Mouse (Mus musculus) embryonic facial prominence, embryonic 12.5 days (tissue): ENCODE measurements around the gene Pdzrn3. TPM values are rescaled to one million over a fixed set of nuclear protein-coding genes. Genes with fewer than 3 reads are reported as not detected.

Experiments
- ATAC-seq: fragments of 200-750 bp; cut with Nextera tagmentation; 2 replicates; pipeline ENCODE4 v1.8.0; 2017; ENCODE audit not compliant: insufficient number of reproducible peaks, insufficient read depth, low FRiP score, low TSS enrichment
- H3K27ac ChIP-seq: fragments of 300-500 bp; sonication (generic); 2 replicates; pipeline ENCODE4 v1.5.1; 2016; ENCODE audit warnings: mild to moderate bottlenecking
- H3K27me3 ChIP-seq: fragments of 300-500 bp; sonication (generic); 2 replicates; pipeline ENCODE4 v1.6.1; 2016; ENCODE audit warnings: mild to moderate bottlenecking, moderate library complexity
- H3K36me3 ChIP-seq: fragments of 300-500 bp; sonication (generic); 2 replicates; pipeline ENCODE4 v1.6.1; 2016; ENCODE audit warnings: mild to moderate bottlenecking
- H3K4me1 ChIP-seq: fragments of 300-500 bp; sonication (generic); 2 replicates; pipeline ENCODE4 v1.6.1; 2016
- H3K4me2 ChIP-seq: fragments of 300-500 bp; sonication (generic); replicated peaks from 2 replicates; pipeline ENCODE4 v1.6.1; 2016; ENCODE audit warnings: mild to moderate bottlenecking, moderate library complexity
- H3K4me3 ChIP-seq: fragments of 300-500 bp; sonication (generic); 2 replicates; pipeline ENCODE4 v1.5.1; 2016; ENCODE audit warnings: mild to moderate bottlenecking
- H3K9ac ChIP-seq: fragments of 300-500 bp; sonication (generic); 2 replicates; pipeline ENCODE4 v1.6.1; 2016; ENCODE audit warnings: mild to moderate bottlenecking, moderate library complexity
- H3K9me3 ChIP-seq: fragments of 300-500 bp; sonication (generic); 2 replicates; pipeline ENCODE4 v1.6.1; 2016; ENCODE audit warnings: mild to moderate bottlenecking, moderate library complexity
- WGBS: fragments of 180-500 bp; shearing (Covaris S2); methylation state at CpG from one replicate; pipeline ENCODE4 v1.1.7; 2016; 5-methylcytosine and 5-hydroxymethylcytosine counted together
- polyA plus RNA-seq: library from polyadenylated mRNA; unstranded; fragments of >200 nt; fragmentation: Nextera tagmentation; extraction: Ambion mirVana; gene quantifications from 2 replicates; pipeline ENCODE4 v1.2.1, GENCODE M21; 2016

Gene Pdzrn3
- polyA plus RNA-seq, 1 experiment from 2014 or later: 17.3 TPM

DNA sequence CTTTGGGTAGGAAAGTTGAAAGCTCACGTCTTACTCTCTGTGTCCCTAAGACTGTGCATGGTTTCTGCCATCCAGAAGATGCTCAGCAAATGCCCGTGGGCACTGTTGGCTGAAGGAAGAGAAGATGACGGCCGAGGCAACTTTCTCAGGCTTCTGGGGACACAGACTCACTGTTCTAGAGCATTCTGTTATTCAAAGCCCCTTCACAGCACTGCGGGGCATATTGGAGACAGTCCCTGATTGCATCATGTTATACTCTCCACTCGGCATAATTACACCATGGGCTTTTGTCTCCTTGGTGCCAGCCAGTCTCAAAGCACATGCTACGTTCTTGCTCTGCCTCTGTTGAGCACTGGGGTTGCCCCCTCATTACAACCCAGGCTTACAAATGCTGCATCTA is 7.8 kb upstream of the Pdzrn3 start:
- H3K36me3 ChIP-seq: no peaks in the 10 kb centered on the region
- H3K4me3 ChIP-seq: no peak overlapping the region
- 60% methylated on average over 7 of the region's 7 CpGs for WGBS
- H3K4me2 ChIP-seq: no peak overlapping the region
- ATAC-seq: no peak
- H3K27me3 ChIP-seq: no peaks in the 10 kb centered on the region
- no peak overlapping the region for H3K27ac ChIP-seq
- no peaks in the 10 kb centered on the region for H3K4me1 ChIP-seq
- H3K9me3 ChIP-seq: no peaks in the 10 kb centered on the region
- no peak overlapping the region for H3K9ac ChIP-seq

DNA sequence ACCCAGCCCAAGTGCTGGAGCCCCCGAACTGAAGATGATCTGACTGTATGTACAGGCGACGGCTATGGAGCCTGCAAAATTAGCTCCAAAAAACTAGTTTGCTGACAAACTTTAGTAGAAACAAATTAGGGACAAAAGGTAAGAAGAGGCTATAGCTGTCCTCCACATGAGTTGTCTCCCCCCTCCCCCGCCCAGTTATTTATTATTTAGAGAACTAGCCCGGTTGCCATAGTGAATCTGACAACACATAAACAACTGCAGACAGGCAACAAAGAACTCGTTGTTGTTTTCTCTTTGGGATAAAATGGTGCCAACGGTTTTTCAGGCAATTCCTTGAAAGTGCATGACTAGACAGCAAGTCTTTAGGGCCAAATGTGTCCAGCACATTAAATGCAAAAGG is 7.3 kb upstream of the Pdzrn3 start:
- H3K27me3 ChIP-seq: no peaks in the 10 kb centered on the region
- no peak overlapping the region for H3K4me3 ChIP-seq
- no peaks in the 10 kb centered on the region for H3K9me3 ChIP-seq
- H3K4me1 ChIP-seq: no peaks in the 10 kb centered on the region
- no peak overlapping the region for H3K4me2 ChIP-seq
- H3K27ac ChIP-seq: no peak overlapping the region
- no peak overlapping the region for H3K9ac ChIP-seq
- ATAC-seq: no peak
- 75% methylated on average over 7 of the region's 7 CpGs for WGBS
- H3K36me3 ChIP-seq: no peaks in the 10 kb centered on the region

DNA sequence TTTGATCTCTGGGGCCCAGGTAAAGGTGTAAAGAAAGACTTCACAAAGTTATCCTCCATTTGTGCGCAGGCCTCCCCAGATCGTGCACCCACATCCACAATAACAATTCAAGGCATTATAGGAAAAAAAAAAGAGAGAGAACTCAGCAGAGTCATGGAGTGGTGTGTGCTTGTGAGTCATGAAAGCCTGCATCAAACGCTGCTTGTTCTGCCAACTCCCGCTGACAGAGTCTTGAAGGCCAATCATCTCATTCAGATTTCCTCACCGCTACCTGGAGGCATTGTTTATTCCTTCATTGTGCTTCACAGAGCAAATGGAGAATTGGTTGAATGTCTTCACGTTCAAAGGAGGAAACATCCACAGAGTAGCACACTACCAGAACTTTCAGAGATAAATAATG is 6.8 kb upstream of the Pdzrn3 start:
- no peak for ATAC-seq
- Histone ChIP-seq H3K9me3 (no peaks in the 10 kb centered on the region), H3K27me3 (no peaks in the 10 kb centered on the region), H3K4me3 (no peak overlapping the region), H3K36me3 (no peaks in the 10 kb centered on the region), H3K4me2 (no peak overlapping the region), H3K4me1 (no peaks in the 10 kb centered on the region), H3K9ac (no peak overlapping the region), H3K27ac (no peak overlapping the region)
- 76% methylated on average over 6 of the region's 6 CpGs for WGBS

DNA sequence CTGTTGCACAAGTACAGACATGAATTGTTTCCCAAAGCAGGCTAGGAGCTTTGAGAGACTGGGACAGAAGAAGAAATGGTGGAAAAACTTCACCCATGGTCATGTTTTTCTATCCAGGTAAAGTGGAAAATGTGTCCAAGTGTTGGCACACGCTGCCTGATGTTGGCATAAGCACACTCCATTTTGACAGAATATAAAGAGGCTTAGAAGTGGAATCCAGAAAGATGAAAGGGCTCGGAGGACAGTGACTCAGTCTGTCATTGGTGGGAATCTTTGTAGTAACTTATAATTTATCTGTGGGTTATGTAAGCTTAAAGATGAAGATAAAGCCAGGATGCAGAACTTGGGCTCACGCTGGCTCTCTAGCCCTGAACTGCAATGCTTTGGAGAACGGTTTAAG is 5.2 kb upstream of the Pdzrn3 start:
- 0 out of 2 replicates have a peak, but pooled peaks cover 2% of the 10 kb centered on the region for H3K4me1 ChIP-seq
- no peak overlapping the region for H3K4me3 ChIP-seq
- WGBS: 81% methylated on average over 4 of the region's 4 CpGs
- H3K27me3 ChIP-seq: no peaks in the 10 kb centered on the region
- no peaks in the 10 kb centered on the region for H3K36me3 ChIP-seq
- H3K27ac ChIP-seq: no peak overlapping the region
- no peak overlapping the region for H3K4me2 ChIP-seq
- H3K9me3 ChIP-seq: no peaks in the 10 kb centered on the region
- no peak for ATAC-seq
- no peak overlapping the region for H3K9ac ChIP-seq

DNA sequence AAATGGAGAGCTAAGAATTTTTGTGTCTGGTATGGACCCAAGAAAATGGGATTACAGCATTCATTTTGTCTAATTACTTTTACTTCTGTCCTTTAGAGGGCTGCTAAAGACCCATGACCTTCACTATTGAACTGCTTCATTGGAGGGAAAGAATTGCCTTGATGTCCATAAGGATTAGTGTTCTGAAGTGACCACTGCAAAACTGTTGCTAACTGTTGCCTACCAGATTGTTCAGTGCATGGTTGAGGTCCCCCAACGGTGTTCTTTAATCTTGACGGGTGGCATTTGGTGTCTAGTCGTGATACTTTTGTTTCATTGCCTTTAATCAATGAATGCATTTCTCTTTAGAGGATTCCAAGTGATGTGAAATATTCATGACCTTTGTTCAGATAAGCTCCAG is 1.8 kb upstream of the Pdzrn3 start:
- Histone ChIP-seq H3K4me2 (no peak overlapping the region), H3K9ac (no peak overlapping the region), H3K9me3 (no peaks in the 10 kb centered on the region), H3K4me1 (peaks cover 11% of the 10 kb centered on the region; the same call in 1 of the 2 replicates), H3K4me3 (no peak overlapping the region), H3K27ac (no peak overlapping the region), H3K36me3 (no peaks in the 10 kb centered on the region), H3K27me3 (no peaks in the 10 kb centered on the region)
- WGBS: 76% methylated on average over 3 of the region's 3 CpGs
- ATAC-seq: no peak

DNA sequence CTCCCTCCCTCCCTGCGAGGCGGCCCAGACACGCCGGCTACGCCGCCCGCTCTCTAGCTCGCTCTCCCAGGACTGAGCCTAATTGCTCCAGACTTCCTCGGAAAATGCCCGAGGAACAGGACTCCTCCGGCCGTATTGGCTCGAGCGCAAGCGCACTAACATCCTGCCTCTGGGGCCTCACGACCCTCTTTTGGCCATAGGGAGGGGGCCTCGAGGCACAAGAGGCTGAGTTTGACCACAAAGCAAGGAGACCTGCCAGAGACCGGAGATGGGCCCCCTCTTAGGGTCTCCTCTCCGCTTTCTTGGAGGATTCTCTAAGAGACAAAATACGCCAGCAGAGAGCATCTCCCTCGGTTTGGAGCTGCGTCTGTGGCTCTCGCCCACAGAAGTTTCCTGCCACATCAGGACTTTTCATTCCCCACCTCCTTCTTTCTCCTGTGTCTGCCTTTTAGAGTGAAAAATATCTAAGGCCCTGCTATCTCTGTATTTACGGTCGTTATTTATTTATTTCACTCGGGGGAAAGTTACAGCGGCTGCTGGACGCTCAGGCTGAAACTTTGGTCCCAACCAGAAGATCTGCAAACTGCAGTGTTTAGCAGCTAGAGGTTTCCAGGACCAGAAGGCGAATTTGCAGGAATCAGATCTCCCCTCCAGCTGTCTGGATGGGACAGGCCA is 375 bp upstream of the Pdzrn3 start:
- Histone ChIP-seq H3K27me3 (no peaks in the 10 kb centered on the region), H3K36me3 (0 out of 2 replicates have a peak, but pooled peaks cover 2% of the 10 kb centered on the region), H3K4me3 (peak overlapping the region; percentile 85), H3K4me2 (peak overlapping the region; percentile 84), H3K9me3 (no peaks in the 10 kb centered on the region), H3K27ac (peak overlapping the region; percentile 98), H3K4me1 (peaks cover 26% of the 10 kb centered on the region), H3K9ac (peak overlapping the region; percentile 86)
- WGBS: under 1% methylated on average over 29 of the region's 29 CpGs
- peak; percentile 91 for ATAC-seq

DNA sequence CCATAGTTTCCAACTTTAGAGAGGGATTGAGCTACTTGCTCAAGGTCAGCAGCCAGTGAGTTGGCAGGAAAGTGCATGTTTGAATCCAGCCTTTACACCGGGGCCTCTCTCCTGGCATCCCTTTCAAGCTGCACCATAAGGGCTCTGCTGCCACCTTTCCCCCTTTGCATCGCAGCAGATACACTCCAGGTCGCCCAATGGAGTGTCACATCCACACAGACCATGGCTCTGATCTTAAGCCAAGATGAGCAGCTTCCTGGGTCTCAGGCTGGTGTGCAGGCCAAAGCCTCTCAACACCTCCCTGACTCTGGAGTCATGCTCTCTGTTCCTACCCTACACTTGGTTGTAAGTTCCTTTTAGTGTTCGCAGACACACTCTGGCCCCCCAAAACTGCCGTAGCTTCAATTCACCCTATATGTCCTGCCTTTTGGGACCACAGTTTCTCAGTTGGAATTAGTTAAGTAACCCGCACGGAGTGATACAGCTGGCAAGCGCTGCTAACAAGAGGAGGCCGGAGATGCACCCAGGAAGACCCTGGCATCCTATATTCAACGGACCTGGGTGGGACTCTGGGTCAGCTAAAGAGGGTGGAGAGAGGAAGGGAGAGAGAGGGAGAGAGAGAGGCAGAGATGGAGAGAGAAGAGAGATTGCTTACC is 1.1 kb downstream of the Pdzrn3 start:
- Histone ChIP-seq H3K36me3 (0 out of 2 replicates have a peak, but pooled peaks cover 7% of the 10 kb centered on the region), H3K4me3 (peak overlapping the region; percentile 85), H3K9me3 (no peaks in the 10 kb centered on the region), H3K27me3 (no peaks in the 10 kb centered on the region), H3K4me2 (peak overlapping the region; percentile 84), H3K27ac (peak overlapping the region; percentile 98), H3K9ac (peak overlapping the region; percentile 86), H3K4me1 (peaks cover 36% of the 10 kb centered on the region)
- ATAC-seq: peak; percentile 22; the same call in 1 of the 2 replicates
- WGBS: under 1% methylated on average over 10 of the region's 10 CpGs

DNA sequence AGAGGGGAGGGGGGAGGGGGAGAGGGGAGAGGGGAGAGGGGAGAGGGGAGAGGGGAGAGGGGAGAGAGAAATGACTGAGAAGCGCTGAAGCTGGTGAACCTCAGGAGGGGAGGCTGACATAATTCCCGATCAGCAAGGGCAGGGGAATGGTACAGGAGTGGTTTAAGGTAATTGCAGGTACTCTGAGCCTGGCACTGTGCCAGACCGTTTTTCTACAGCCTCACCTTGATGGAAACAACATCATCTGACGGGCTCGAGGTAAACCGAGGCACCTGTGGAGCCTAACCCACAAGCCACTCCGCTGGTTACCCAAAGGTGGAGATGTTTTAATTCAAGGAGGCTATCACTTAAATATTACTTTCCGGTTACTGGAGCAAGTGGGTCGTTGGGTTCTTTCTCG is 1.6 kb downstream of the Pdzrn3 start:
- Histone ChIP-seq H3K9ac (peak overlapping the region; percentile 86), H3K4me3 (peak overlapping the region; percentile 85), H3K27ac (peak overlapping the region; percentile 98), H3K4me1 (peaks cover 40% of the 10 kb centered on the region), H3K36me3 (0 out of 2 replicates have a peak, but pooled peaks cover 7% of the 10 kb centered on the region), H3K27me3 (no peaks in the 10 kb centered on the region), H3K4me2 (peak overlapping the region; percentile 84), H3K9me3 (no peaks in the 10 kb centered on the region)
- ATAC-seq: no peak
- 22% methylated on average over 10 of the region's 10 CpGs for WGBS

DNA sequence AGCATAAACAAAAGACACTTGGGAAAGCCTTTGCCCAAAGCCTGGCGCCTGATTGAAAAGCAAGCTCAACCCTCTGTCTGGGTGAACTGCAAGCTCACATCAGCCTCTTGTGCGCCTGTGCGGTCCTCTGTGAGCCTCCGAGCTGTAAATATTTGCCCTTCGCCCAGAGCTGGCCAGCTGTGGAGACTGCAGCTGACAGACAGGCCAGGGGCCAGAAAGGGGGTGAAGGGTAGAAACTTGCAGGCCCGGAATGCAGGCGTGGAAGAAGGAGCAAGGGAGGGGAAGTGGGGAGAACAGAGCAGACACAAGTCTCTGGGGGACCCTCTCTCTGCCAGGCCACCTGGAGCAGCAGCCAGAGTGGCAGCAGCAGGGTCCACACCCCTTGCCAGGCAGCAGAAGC is 3.0 kb downstream of the Pdzrn3 start:
- Histone ChIP-seq H3K9me3 (no peaks in the 10 kb centered on the region), H3K27me3 (no peaks in the 10 kb centered on the region), H3K9ac (peak overlapping the region; percentile 36), H3K4me2 (peak overlapping the region; percentile 84), H3K4me3 (peak overlapping the region; percentile 85), H3K4me1 (peaks cover 46% of the 10 kb centered on the region), H3K36me3 (0 out of 2 replicates have a peak, but pooled peaks cover 7% of the 10 kb centered on the region), H3K27ac (peak overlapping the region; percentile 85)
- WGBS: under 1% methylated on average over 7 of the region's 7 CpGs
- 0 out of 2 replicates have a peak, but pooled peaks have one; percentile 16 for ATAC-seq

DNA sequence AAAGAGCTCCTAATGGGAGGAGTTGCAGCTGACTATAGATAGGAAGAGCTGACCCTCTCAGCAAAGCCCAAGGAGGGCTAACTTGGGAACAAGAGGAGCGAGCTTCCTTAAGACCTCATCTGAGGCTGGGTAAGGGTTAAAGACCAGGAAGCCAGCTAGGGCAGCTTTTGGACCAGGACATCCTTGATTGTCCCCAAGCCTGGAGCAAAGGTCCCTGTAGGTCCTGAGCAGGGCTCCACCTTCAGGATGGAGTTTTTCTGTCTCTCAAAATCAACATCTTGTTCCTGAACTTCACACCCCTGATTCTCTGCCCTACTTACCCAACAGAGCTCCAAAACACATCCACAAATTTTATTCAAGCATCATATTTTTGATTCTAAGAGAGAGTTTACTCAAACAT is 3.5 kb downstream of the Pdzrn3 start:
- H3K4me2 ChIP-seq: peak overlapping the region; percentile 84
- H3K27me3 ChIP-seq: no peaks in the 10 kb centered on the region
- peak overlapping the region; percentile 85 for H3K4me3 ChIP-seq
- H3K9ac ChIP-seq: no peak overlapping the region
- H3K27ac ChIP-seq: peak overlapping the region; percentile 85
- H3K9me3 ChIP-seq: no peaks in the 10 kb centered on the region
- H3K36me3 ChIP-seq: 0 out of 2 replicates have a peak, but pooled peaks cover 7% of the 10 kb centered on the region
- 67% methylated on average over 1 of the region's 1 CpGs for WGBS
- H3K4me1 ChIP-seq: peaks cover 51% of the 10 kb centered on the region
- no peak for ATAC-seq

DNA sequence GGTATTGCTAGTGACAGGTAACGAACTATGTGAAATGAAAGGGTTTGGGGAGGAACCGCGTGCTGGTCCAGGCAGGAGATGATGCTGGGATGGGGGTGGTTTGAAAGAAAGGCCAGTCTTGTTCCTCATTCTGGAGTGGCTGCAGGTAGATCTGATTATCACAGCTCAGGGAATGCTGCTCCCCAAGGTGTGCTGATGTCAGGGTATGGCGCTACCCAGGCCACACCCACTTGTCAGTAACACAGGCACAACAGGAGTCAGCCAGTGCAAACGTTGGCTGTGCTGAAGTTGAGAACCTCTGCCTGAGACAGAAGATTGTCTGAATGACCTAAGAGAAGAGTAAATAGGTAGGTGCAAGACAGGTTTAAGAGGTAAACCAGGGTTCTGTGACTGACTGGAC is 4.7 kb downstream of the Pdzrn3 start:
- H3K27me3 ChIP-seq: no peaks in the 10 kb centered on the region

More for the DNA sequence above, 4.7 kb downstream of the Pdzrn3 start:
- Histone ChIP-seq H3K4me3 (no peak overlapping the region), H3K9ac (no peak overlapping the region), H3K9me3 (no peaks in the 10 kb centered on the region), H3K4me1 (peaks cover 53% of the 10 kb centered on the region), H3K4me2 (no peak overlapping the region), H3K36me3 (0 out of 2 replicates have a peak, but pooled peaks cover 7% of the 10 kb centered on the region), H3K27ac (no peak overlapping the region)
- no peak for ATAC-seq
- WGBS: 80% methylated on average over 5 of the region's 5 CpGs
